ENCODE assay signal across 8 mouse cellular contexts in genomic region chr8:126382749-126383148, GRCm38 (mm10). TPM values are rescaled to one million over a fixed set of nuclear protein-coding genes. Genes with fewer than 3 reads are reported as not detected.
DNase-seq lines count a peak whose midpoint lies in the region; TF ChIP-seq lines count a peak whose summit lies in the region.

No protein-coding gene starts in this region.

- intact Hi-C loops in heart, postnatal 10 days (cut with DNase I): loop anchor here (5.0 kb wide), 1 partner anchor 125 kb away; no protein-coding TSS in a partner anchor

- no peak overlapping the region for H3K9ac ChIP-seq in CH12.LX (ENCODE audit: insufficient read depth, low read depth)

- TF ChIP-seq CTCF in CH12.LX (conservative IDR thresholded peaks at IDR 0.05 in 1 of 2, IDR thresholded peaks at IDR 0.05 in 1 of 2; ENCODE audit: low read depth in 2 of 2, low read length in 2 of 2): peak; percentile 52 to 79; a peak in 3 of 4 replicates

- H3K79me2 ChIP-seq in CH12.LX (replicated peaks; ENCODE audit: control insufficient read depth, extremely low read depth, insufficient read depth, poor library complexity, severe bottlenecking): no peaks in the 10 kb centered on the region

- in situ Hi-C loops in CH12.LX (cut with MboI; ENCODE audit: low pct_ligation_motif_present, low pct_unique_long_range_greater_than_20kb, low sequenced_read_pairs): loop anchor here (25.0 kb wide), 2 partner anchors 120 to 420 kb away; no protein-coding TSS in a partner anchor

- H3K27ac ChIP-seq in CH12.LX (ENCODE audit: insufficient read depth, low read depth): no peak overlapping the region
- no peak overlapping the region for H3K27ac ChIP-seq in limb, embryonic 10.5 days

- WGBS in limb, embryonic 10.5 days: 75% methylated on average over 5 of the region's 5 CpGs

- TF ChIP-seq EP300 in CH12.LX (IDR thresholded peaks at IDR 0.05; ENCODE audit: low read length): no peak

- H3K27me3 ChIP-seq in CH12.LX (replicated peaks): peaks cover 77% of the 10 kb centered on the region
- H3K27me3 ChIP-seq in limb, embryonic 10.5 days (ENCODE audit: low read depth, poor library complexity, severe bottlenecking): no peaks in the 10 kb centered on the region

- peak; percentile 4 to 16 for DNase-seq in heart, postnatal 10 days
- DNase-seq in heart, adult 11 months: no peak
- peak; percentile 21 for DNase-seq in CH12.LX (ENCODE audit: extremely low read depth)
- peak; percentile 76 for DNase-seq in brain, adult 2 months (ENCODE audit: low read depth, low spot score)
- DNase-seq in frontal cortex, postnatal 25 days (ENCODE audit: low spot score in 2 of 2): peak; percentile 19 to 29
- peak; percentile 41 for DNase-seq in limb, embryonic 10.5 days (ENCODE audit: low spot score)
- DNase-seq in right cerebral cortex, postnatal 4 days: peak; percentile 19
- DNase-seq in gastrocnemius, adult 8-10 months (ENCODE audit: low spot score in 2 of 2): no peak

- H3K36me3 ChIP-seq in CH12.LX (replicated peaks in 1 of 2; ENCODE audit: control insufficient read depth in 1 of 2, insufficient read depth in 1 of 2, low read length in 1 of 2): no peaks in the 10 kb centered on the region
- no peaks in the 10 kb centered on the region for H3K36me3 ChIP-seq in limb, embryonic 10.5 days

- H3K4me3 ChIP-seq in CH12.LX (replicated peaks in 1 of 3; ENCODE audit: low read depth in 2 of 3, low read length in 2 of 3, poor library complexity in 1 of 3): no peak overlapping the region
- no peak overlapping the region for H3K4me3 ChIP-seq in limb, embryonic 10.5 days

- no peak for TF ChIP-seq POLR2A in CH12.LX (IDR thresholded peaks at IDR 0.05; ENCODE audit: low read depth, low read length)

- dilution Hi-C loops in CH12.LX (cut with MboI; ENCODE audit: extremely low pct_ligation_motif_present, extremely low pct_unique_long_range_greater_than_20kb, low sequenced_read_pairs): no loop called here

- no peak overlapping the region for H3K4me2 ChIP-seq in CH12.LX (ENCODE audit: insufficient read depth, low read depth, poor library complexity, severe bottlenecking)

- no peaks in the 10 kb centered on the region for H3K4me1 ChIP-seq in CH12.LX (ENCODE audit: control insufficient read depth in 1 of 2, insufficient read depth in 2 of 2)
- H3K4me1 ChIP-seq in limb, embryonic 10.5 days: no peaks in the 10 kb centered on the region

- H3K9me3 ChIP-seq in CH12.LX (replicated peaks; ENCODE audit: low read length): no peaks in the 10 kb centered on the region
- no peaks in the 10 kb centered on the region for H3K9me3 ChIP-seq in limb, embryonic 10.5 days (replicated peaks)

- TF ChIP-seq RAD21 in CH12.LX (IDR thresholded peaks at IDR 0.05; ENCODE audit: low read depth, low read length): peak; percentile 41

TF ChIP-seq in CH12.LX, 34 proteins besides CTCF, POLR2A, EP300 and RAD21:
- TF ChIP-seq MAFK (IDR thresholded peaks at IDR 0.05; ENCODE audit: insufficient replicate concordance, low read length) (no peak), SMC3 (IDR thresholded peaks at IDR 0.05; ENCODE audit: low read depth, low read length) (peak; percentile 74)

RNA-seq across cellular contexts. Expression of gene Coa6, which starts 39.6 kb away (rescaled TPM):
- total RNA-seq in heart, postnatal 10 days (2021): 10 to 100 TPM; 25.4 to 26.5 TPM
- 29.1 and 29.8 TPM in 2 replicates for total RNA-seq in CH12.LX (2012; rRNA removed)
- total RNA-seq in CH12.LX (2014; rRNA removed): 30.3 and 36.5 TPM in 2 replicates
- 26.1 and 26.6 TPM in 2 replicates for polyA plus RNA-seq in CH12.LX (2012; ENCODE audit: insufficient read length, low read depth)
- polyA plus RNA-seq in limb, embryonic 10.5 days (2016; fragmentation: Nextera tagmentation; extraction: Ambion mirVana): 41.9 and 42.3 TPM in 2 replicates
- total RNA-seq in gastrocnemius, adult 8-10 months (2022): 10 to 100 TPM; 21.9 to 25.0 (median 23.5) TPM

Comparison
In these comparisons a context has a peak if more than half of its experiments do, and no peak if none do; other contexts are left out.
1. DNase-seq: peak in heart, postnatal 10 days (2 of 2), CH12.LX (single experiment), brain, adult 2 months (single experiment), frontal cortex, postnatal 25 days (2 of 2), limb, embryonic 10.5 days (single experiment) and right cerebral cortex, postnatal 4 days (single experiment); none in heart, adult 11 months (single experiment) and gastrocnemius, adult 8-10 months (0 of 2).